Mouse (Mus musculus) small intestine, adult 2 months (tissue): ENCODE measurements around the gene Fam206a.

ENCODE experiments used
- CTCF ChIP-seq: fragments of 200-500 bp; IDR thresholded peaks from 2 replicates; pipeline ENCODE4 v1.5.1; 2012; ENCODE audit warnings: low read depth, mild to moderate bottlenecking, control low read depth, inconsistent platforms, low read length, moderate library complexity, mixed read lengths; ENCODE audit not compliant: insufficient replicate concordance, insufficient read length; ENCODE audit errors: extremely low read depth
- POLR2A ChIP-seq: fragments of 200-500 bp; IDR thresholded peaks from 2 replicates; pipeline ENCODE4 v1.6.1; 2012; ENCODE audit warnings: low read depth, mild to moderate bottlenecking, control low read depth, inconsistent platforms, low read length, moderate library complexity

GRCm38 (mm10) chr4:56791373-56791772, 10.8 kb upstream of the Fam206a start:
- peak; percentile 42; the same call in 1 of the 2 replicates for TF ChIP-seq CTCF
- TF ChIP-seq POLR2A = no peak
